Mouse (Mus musculus) megakaryocyte-erythroid progenitor cell, adult 5-6 weeks (primary cell): ENCODE measurements around the gene Paqr8. TPM values are rescaled to one million over a fixed set of nuclear protein-coding genes. Genes with fewer than 3 reads are reported as not detected.

Experiments used
- ATAC-seq: replicated peaks from 2 replicates; pipeline ENCODE4 v1.8.0; 2016; ENCODE audit warnings: mild to moderate bottlenecking, inconsistent platforms; ENCODE audit not compliant: severe bottlenecking, poor library complexity, low FRiP score, low TSS enrichment
- total RNA-seq, 2 experiments: library from RNA; stranded (forward) in 1 of 2; stranded (reverse) in 1 of 2; fragments of 200-1000, 215-1000 nt in 1 of 2; fragments of >200 nt in 1 of 2; fragmentation: Nextera tagmentation in 1 of 2; gene quantifications; 2 replicates each; pipeline ENCODE4 v1.2.3; 2014 to 2017

Gene Paqr8
- total RNA-seq, 2 experiments from 2014 or later, result 2.0 to 2.9 TPM

- ATAC-seq, result peak; percentile 98
Measured at GRCm38 (mm10) chr1:20951300-20951763, 60.9 kb downstream of the Paqr8 start, which contains the start of gene Efhc1. Efhc1 (plus strand) TSS chr1:20951626.

GRCm38 (mm10) chr1:20951799-20952198, 61.4 kb downstream of the Paqr8 start:
- ATAC-seq, result peak; percentile 42

DNA sequence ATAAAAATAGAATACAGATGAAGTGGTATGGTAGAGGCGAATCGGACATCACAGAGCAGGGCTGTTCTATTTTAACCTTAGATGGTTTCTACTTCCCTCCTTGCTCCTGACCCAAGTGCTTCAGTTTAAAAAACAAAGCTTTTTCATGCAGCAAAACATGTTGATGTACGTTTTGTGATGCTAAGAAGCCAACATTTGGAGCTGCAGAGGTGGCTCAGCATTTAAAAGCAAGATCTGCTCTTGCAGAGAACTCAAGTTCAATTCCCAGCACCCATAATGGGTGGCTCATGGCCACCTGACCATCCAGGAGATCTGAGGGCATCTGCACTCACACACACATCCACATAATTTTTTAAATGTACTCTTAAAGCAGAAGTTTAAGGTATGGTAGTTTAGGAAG, 64.5 kb downstream of the Paqr8 start:
- no peak for ATAC-seq

- ATAC-seq, result no peak
Measured at GRCm38 (mm10) chr1:20969642-20970041, 79.2 kb downstream of the Paqr8 start.

- peak; percentile 81 for ATAC-seq
Measured at GRCm38 (mm10) chr1:20973389-20973788, 83.0 kb downstream of the Paqr8 start.

DNA sequence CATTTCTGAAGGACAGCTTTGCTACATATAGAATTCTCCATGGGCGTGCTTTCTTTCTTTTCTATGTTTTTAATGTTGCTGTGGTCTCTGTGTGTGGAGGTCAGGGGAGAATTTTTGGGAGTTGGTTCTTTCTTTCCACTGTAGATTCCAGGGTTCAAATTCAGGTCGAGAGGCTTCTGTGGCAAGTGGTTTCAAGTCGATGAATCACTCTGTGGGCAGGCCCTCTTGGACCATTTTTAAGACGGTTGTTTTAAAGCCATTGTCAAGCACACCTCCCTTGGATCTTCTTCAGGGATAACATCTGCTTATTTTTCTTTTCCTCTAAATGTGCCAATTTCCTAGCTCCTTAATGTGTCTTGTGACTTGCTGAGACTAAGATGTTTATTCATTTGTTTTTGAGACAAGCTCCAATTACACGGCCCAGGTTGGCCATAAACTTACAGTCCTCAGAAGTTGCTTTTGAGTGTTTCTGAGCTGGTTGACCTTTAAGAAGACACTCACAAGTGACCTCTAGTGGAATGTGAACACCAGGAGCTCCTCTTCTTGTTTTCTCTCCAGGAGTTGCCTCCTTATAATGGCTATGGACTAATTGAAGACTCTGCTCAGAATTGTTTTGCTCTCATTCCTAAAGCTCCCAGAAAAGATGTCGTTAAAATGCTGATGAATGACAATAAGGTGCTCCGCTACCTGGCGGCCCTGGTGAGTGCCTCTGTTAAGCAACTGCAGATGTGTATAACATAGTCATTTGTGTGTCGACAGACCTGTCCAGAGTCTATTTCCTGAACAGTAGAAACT, 84.1 kb downstream of the Paqr8 start:
- ATAC-seq, result no peak

GRCm38 (mm10) chr1:20980553-20980952, 90.1 kb downstream of the Paqr8 start:
- ATAC-seq, result no peak

DNA sequence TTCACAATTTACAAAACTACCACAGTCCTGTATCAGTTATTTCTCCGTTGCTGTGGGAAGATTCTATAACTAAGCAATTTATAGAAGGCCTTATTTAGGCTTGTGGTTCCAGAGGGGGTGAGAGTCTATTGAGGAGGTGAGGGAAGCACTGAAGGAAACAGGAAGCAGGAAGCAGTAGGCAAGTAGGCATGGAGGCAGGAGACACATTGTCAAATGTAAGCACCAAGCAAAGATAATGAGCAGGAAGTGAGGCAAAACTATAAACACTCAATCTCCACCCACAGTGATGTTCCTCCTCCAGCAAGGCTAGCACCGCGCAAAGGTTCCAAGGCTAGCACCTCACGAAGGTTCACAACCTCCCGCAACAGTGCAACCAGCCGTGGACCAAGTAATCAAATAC, 91.4 kb downstream of the Paqr8 start:
- ATAC-seq, result no peak

DNA sequence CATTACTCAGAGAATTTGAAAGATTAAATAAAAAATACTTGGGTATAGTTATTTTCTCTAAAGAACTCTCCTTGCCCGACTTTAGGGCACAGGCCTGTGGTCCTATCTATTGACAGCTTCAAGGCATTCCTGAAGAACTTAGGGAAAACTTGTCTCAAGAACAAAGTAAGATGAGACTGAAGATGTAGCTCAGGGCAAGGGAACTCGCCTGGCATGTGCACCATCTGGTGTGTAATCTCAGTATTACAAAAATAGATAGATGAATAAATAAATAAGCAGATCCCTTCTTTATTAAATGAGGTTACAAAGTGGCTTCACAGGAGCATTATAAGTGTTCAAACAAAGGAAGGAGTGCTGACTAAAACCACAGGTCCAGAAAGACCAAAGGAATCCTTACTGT, 93.7 kb downstream of the Paqr8 start:
- ATAC-seq, result no peak

DNA sequence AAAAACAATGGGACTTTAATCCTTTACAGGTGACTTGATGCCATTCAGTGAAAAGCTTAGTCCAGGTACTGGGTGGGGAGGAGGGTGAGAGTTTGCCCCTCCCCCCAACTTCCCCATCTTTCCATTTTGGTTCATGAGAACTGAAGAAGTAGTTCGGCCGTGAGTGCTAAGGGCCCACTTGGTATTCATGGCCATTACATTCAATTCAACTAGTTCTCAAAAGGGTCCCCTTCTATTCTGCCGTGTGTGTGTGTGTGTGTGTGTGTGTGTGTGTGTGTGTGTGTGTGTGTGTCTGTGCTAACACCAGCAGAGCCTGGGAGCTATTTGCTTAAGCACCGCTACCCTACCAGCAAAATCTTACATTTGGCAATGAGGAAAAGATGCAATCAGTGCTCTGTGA, 94.2 kb downstream of the Paqr8 start:
- ATAC-seq, result no peak

DNA sequence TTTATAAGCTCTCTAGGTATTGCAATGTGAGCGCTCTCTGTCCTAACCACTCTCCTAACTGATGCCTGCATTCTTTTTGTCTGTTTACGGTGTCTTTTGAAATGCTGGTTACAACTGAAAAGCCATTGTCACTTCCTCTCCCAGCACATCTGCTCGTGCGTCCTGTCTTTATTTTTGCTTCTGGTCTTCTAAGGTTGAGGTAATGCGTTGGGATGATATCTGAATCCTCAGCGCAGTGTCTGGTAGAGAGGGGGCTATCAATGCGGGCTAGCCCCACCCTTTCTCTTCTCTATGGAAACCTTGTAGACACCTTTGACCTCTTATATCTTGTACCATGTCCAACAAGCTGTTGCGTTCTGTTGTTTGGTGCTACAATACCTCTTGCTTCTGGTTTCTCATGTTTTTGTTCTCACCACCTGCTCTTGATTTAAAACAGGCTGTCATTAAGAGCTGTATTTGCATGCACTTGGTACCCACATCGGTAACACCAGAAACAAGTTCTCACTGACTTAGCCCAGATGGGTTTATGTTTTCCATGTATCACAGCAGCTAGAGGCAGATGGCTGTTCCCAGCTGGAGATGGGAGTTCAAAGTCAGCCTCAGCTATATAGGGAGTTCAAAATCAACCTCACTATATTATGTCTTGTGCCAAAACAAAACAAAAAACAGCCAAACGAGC, 96.1 kb downstream of the Paqr8 start:
- ATAC-seq, result peak; percentile 39

Other genes with a start within 250 kb of the Paqr8 start
- gene Il17a, start 159.7 kb upstream of the Paqr8 start, total RNA-seq (2014; fragmentation: Nextera tagmentation), result not detected in 2 replicates
- not detected in 2 replicates for gene Il17a, start 159.7 kb upstream of the Paqr8 start, total RNA-seq (2017)
- gene Il17f, start 100.0 kb upstream of the Paqr8 start, total RNA-seq (2014; fragmentation: Nextera tagmentation), result not detected in 2 replicates
- gene Il17f, start 100.0 kb upstream of the Paqr8 start, total RNA-seq (2017), result not detected in 2 replicates
- gene Mcm3, start 70.3 kb upstream of the Paqr8 start, total RNA-seq (2014; fragmentation: Nextera tagmentation), result 439 and 485 TPM in 2 replicates
- 290 and 302 TPM in 2 replicates for gene Mcm3, start 70.3 kb upstream of the Paqr8 start, total RNA-seq (2017)
- gene Efhc1, start 61.0 kb downstream of the Paqr8 start, total RNA-seq (2014; fragmentation: Nextera tagmentation), result not detected in 2 replicates
- gene Efhc1, start 61.0 kb downstream of the Paqr8 start, total RNA-seq (2017), result not detected in 2 replicates
- gene Tram2, start 188.6 kb downstream of the Paqr8 start, total RNA-seq (2014; fragmentation: Nextera tagmentation), result 1.8 and 2.9 TPM in 2 replicates
- 0.19 and 1.1 TPM in 2 replicates for gene Tram2, start 188.6 kb downstream of the Paqr8 start, total RNA-seq (2017)